Comparison of ENCODE assay signal across 20 mouse cellular contexts in the genomic region with DNA sequence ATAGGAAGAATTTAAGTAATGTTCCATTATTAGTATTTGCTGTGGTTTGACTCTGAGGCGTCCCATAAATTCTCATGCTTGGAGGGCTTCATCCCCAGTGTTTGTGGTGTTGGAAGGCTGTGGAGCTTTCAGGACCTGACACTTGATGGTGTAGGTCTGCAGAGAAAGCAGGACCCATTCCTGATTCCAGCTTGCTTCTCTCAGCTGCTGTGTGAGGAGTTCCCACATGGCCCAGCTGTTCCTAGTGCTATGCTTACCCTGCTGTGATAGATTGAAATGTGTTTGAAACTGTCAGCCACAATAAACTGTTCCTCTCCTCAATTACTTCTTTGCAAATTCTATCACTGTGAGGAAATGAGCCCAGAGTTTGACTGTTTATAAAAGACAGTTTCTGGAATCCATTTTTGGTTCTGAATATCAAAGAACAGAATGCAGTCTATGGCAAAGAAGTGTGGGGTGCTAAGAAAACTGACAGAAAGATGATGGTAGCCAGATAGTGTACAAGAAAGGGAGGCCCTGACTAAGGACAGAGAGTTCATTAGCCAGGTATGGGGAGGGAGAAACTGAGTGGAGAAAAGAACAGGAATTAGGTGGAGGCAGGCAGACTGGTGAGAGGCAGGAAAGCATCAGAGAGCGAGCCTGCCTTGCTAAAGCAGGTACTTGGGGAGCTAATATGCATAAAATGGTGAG.
A peak's percentile ranks its signal among the peaks of the same experiment; 100 is the strongest.
DNase-seq lines count a peak whose midpoint lies in the region; ATAC-seq lines count a peak whose summit lies in the region.
"Had no signal": no experiment of that assay in that cellular context is flagged by ENCODE, and none has a peak within 500 bp of the region (broad histone marks: within the 10 kb centered on the region; RNA-seq: fewer than 3 reads in every experiment).

No protein-coding gene starts in this region.

- H3K36me3 ChIP-seq in intestine, embryonic 16.5 days (ENCODE audit: control insufficient read depth, insufficient read depth, low read length) = no peaks in the 10 kb centered on the region
- H3K36me3 ChIP-seq in liver, embryonic 12.5 days = no peaks in the 10 kb centered on the region

- H3K4me3 ChIP-seq in intestine, embryonic 16.5 days (ENCODE audit: low read length) = no peak overlapping the region
- no peak overlapping the region for H3K4me3 ChIP-seq in liver, embryonic 12.5 days

- H3K4me1 ChIP-seq in intestine, embryonic 16.5 days (ENCODE audit: control insufficient read depth, insufficient read depth, low read length) = no peaks in the 10 kb centered on the region
- H3K4me1 ChIP-seq in liver, embryonic 12.5 days = no peaks in the 10 kb centered on the region

- ATAC-seq in intestine, embryonic 16.5 days = peak; percentile 84
- ATAC-seq in liver, embryonic 12.5 days = no peak
- ATAC-seq: forebrain, embryonic 16.5 days; hindbrain, embryonic 16.5 days; Patski had no signal

- H3K9ac ChIP-seq in intestine, embryonic 16.5 days (ENCODE audit: low read depth, low read length) = no peak overlapping the region
- no peak overlapping the region for H3K9ac ChIP-seq in liver, embryonic 12.5 days

- DNase-seq in frontal cortex, adult 2 months (ENCODE audit: extremely low spot score in 1 of 2, low spot score in 1 of 2) = peak; percentile 2 to 13
- no peak for DNase-seq in frontal cortex, postnatal 14 days (ENCODE audit: low spot score in 2 of 2)
- DNase-seq in kidney, postnatal 4 days = peak; percentile 26 to 40
- no peak for DNase-seq in kidney, adult 9 months
- peak; percentile 46 for DNase-seq in lung, postnatal 36 days
- DNase-seq in cerebellum, postnatal 10 days = no peak
- DNase-seq: B cell, adult 2 months; cerebellum, adult 11-12 months; gastrocnemius, postnatal 25 days; heart, postnatal 36 days; liver; midbrain, embryonic 14.5 days; spleen, adult 18-20 months; thymus, postnatal 4 days had no signal

- H3K27ac ChIP-seq in intestine, embryonic 16.5 days (ENCODE audit: low read length) = peak overlapping the region; percentile 1; the same call in 1 of the 2 replicates
- no peak overlapping the region for H3K27ac ChIP-seq in liver, embryonic 12.5 days

- no peaks in the 10 kb centered on the region for H3K9me3 ChIP-seq in intestine, embryonic 16.5 days (ENCODE audit: control insufficient read depth, low read length)
- peaks cover 6% of the 10 kb centered on the region for H3K9me3 ChIP-seq in liver, embryonic 12.5 days (replicated peaks)

- no peak overlapping the region for H3K4me2 ChIP-seq in intestine, embryonic 16.5 days (ENCODE audit: low read depth, low read length)
- H3K4me2 ChIP-seq in liver, embryonic 12.5 days = no peak overlapping the region
- H3K4me2 ChIP-seq: heart, embryonic 11.5 days had no signal

- 63% methylated on average over 2 of the region's 2 CpGs for WGBS in intestine, embryonic 16.5 days
- WGBS in liver, embryonic 12.5 days (ENCODE audit: insufficient replicate concordance) = 54% methylated on average over 2 of the region's 2 CpGs

- H3K27me3 ChIP-seq in intestine, embryonic 16.5 days (replicated peaks; ENCODE audit: control insufficient read depth, insufficient read depth, low read length) = no peaks in the 10 kb centered on the region
- no peaks in the 10 kb centered on the region for H3K27me3 ChIP-seq in liver, embryonic 12.5 days (replicated peaks)

Comparison
In these comparisons a context has a peak if more than half of its experiments do, and no peak if none do; other contexts are left out.
1. DNase-seq: peak in frontal cortex, adult 2 months (2 of 2), kidney, postnatal 4 days (2 of 2) and lung, postnatal 36 days (single experiment); none in frontal cortex, postnatal 14 days (0 of 2), kidney, adult 9 months (single experiment) and cerebellum, postnatal 10 days (0 of 2).